Mouse (Mus musculus) testis, postnatal 10 days (tissue): ENCODE results near the gene Ngly1.

ENCODE experiments used
- DNase-seq: peaks from one replicate; pipeline ENCODE4 v3.0.0; 2021; ENCODE audit warnings: low spot score

Gene Ngly1

GRCm38 (mm10) chr14:16329756-16330155, 80.7 kb downstream of the Ngly1 start:
- no peak for DNase-seq

- DNase-seq: no peak
Measured at GRCm38 (mm10) chr14:16334260-16334659, 85.2 kb downstream of the Ngly1 start.

- no peak for DNase-seq
Measured at GRCm38 (mm10) chr14:16335835-16336417, 86.8 kb downstream of the Ngly1 start.

GRCm38 (mm10) chr14:16347505-16347904, 98.4 kb downstream of the Ngly1 start:
- DNase-seq: no peak

- no peak for DNase-seq
Measured at GRCm38 (mm10) chr14:16359704-16360103, 110.6 kb downstream of the Ngly1 start.
